Mouse (Mus musculus): ENCODE measurements at regions not wholly inside any gene's neighbourhood (a gene's known extent, or its start where the extent isn't known, plus 50 kb on each side); places are given as distances from the start of the nearest gene placed in this dataset.

DNA sequence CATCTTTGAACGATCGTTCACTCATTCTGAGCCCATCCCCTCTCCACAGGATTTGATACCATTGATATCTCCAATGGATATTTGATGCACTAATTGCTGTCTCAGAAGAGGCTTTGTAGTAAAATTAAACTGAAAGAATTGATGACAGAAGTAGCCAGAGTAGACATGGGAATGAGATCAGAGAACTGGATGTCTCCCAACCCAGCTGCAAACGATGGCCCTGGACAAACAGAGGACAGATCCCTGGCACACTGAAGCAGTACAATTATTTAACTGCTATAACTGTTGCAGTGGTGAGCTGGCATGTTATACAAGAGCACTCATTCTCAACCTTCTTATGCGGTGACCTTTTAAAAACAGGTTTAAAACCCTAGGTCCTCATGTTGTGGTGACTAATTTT lies 151.5 kb upstream of the Ostn start:
- TF ChIP-seq CTCF (IDR thresholded peaks at IDR 0.05; ENCODE audit: low read depth) = no peak
- no peak for TF ChIP-seq EP300 (optimal IDR thresholded peaks at IDR 0.05)
